21 mouse cellular contexts compared by ENCODE assay signal in genomic region chr2:71235420-71235819, GRCm38 (mm10). TPM values are rescaled to one million over a fixed set of nuclear protein-coding genes. Genes with fewer than 3 reads are reported as not detected.
DNase-seq lines count a peak whose midpoint lies in the region; ATAC-seq lines count a peak whose summit lies in the region.
"Had no signal": no experiment of that assay in that cellular context is flagged by ENCODE, and none has a peak within 500 bp of the region (broad histone marks: within the 10 kb centered on the region; RNA-seq: fewer than 3 reads in every experiment).

No protein-coding gene starts in this region.

- H3K4me1 ChIP-seq in liver, embryonic 12.5 days = peaks cover 19% of the 10 kb centered on the region
- H3K4me1 ChIP-seq in liver, embryonic 16.5 days (ENCODE audit: control insufficient read depth, low read depth, low read length) = peaks cover 6% of the 10 kb centered on the region
- H3K4me1 ChIP-seq in intestine, embryonic 15.5 days (replicated peaks) = no peaks in the 10 kb centered on the region
- H3K4me1 ChIP-seq in intestine, embryonic 16.5 days (ENCODE audit: control insufficient read depth, insufficient read depth, low read length) = no peaks in the 10 kb centered on the region
- no peaks in the 10 kb centered on the region for H3K4me1 ChIP-seq in hindbrain, embryonic 16.5 days (ENCODE audit: control insufficient read depth, insufficient read depth, low read depth, low read length)
- H3K4me1 ChIP-seq: embryonic facial prominence, embryonic 12.5 days; forebrain, embryonic 13.5 days; hindbrain, embryonic 15.5 days had no signal

- no peak overlapping the region for H3K4me3 ChIP-seq in liver, embryonic 12.5 days
- H3K4me3 ChIP-seq in liver, embryonic 16.5 days (ENCODE audit: low read depth, low read length) = no peak overlapping the region
- no peak overlapping the region for H3K4me3 ChIP-seq in intestine, embryonic 15.5 days (replicated peaks)
- H3K4me3 ChIP-seq in intestine, embryonic 16.5 days (ENCODE audit: low read length) = no peak overlapping the region
- H3K4me3 ChIP-seq in hindbrain, embryonic 16.5 days (ENCODE audit: low read length) = no peak overlapping the region
- H3K4me3 ChIP-seq: embryonic facial prominence, embryonic 12.5 days; forebrain, embryonic 13.5 days; heart, embryonic 13.5 days; hindbrain, embryonic 15.5 days had no signal

- peaks cover 31% of the 10 kb centered on the region for H3K36me3 ChIP-seq in liver, embryonic 12.5 days
- H3K36me3 ChIP-seq in liver, embryonic 16.5 days (ENCODE audit: control insufficient read depth, insufficient read depth) = peaks cover 4% of the 10 kb centered on the region; the same call in 1 of the 2 replicates
- H3K36me3 ChIP-seq in intestine, embryonic 15.5 days = peaks cover 7% of the 10 kb centered on the region
- H3K36me3 ChIP-seq in intestine, embryonic 16.5 days (ENCODE audit: control insufficient read depth, insufficient read depth, low read length) = peaks cover 7% of the 10 kb centered on the region
- H3K36me3 ChIP-seq in hindbrain, embryonic 16.5 days (ENCODE audit: control insufficient read depth, insufficient read depth, low read length) = peaks cover 10% of the 10 kb centered on the region

- peak overlapping the region; percentile 32 for H3K4me2 ChIP-seq in liver, embryonic 12.5 days
- peak overlapping the region; percentile 27; the same call in 1 of the 2 replicates for H3K4me2 ChIP-seq in liver, embryonic 16.5 days (ENCODE audit: low read depth, low read length)
- no peak overlapping the region for H3K4me2 ChIP-seq in intestine, embryonic 15.5 days (replicated peaks)
- no peak overlapping the region for H3K4me2 ChIP-seq in intestine, embryonic 16.5 days (ENCODE audit: low read depth, low read length)
- H3K4me2 ChIP-seq in hindbrain, embryonic 16.5 days (ENCODE audit: low read length) = no peak overlapping the region
- H3K4me2 ChIP-seq: embryonic facial prominence, embryonic 12.5 days; forebrain, embryonic 13.5 days; heart, embryonic 13.5 days; hindbrain, embryonic 15.5 days had no signal

- peak; percentile 78 for ATAC-seq in erythroblast, adult 5-6 weeks (replicated peaks; ENCODE audit: low FRiP score, poor library complexity, severe bottlenecking)
- peak; percentile 87 for ATAC-seq in liver, embryonic 12.5 days
- ATAC-seq in liver, embryonic 16.5 days (ENCODE audit: low read depth) = peak; percentile 88
- no peak for ATAC-seq in intestine, embryonic 15.5 days
- no peak for ATAC-seq in intestine, embryonic 16.5 days
- ATAC-seq in hindbrain, embryonic 16.5 days = no peak
- ATAC-seq: activated CD4-positive, CD25-positive, alpha-beta regulatory T cell, adult 4 months; forebrain, embryonic 13.5 days; forebrain, postnatal 0 days; Patski had no signal

- peak overlapping the region; percentile 57 for H3K27ac ChIP-seq in liver, embryonic 12.5 days
- no peak overlapping the region for H3K27ac ChIP-seq in liver, embryonic 16.5 days (ENCODE audit: low read length)
- no peak overlapping the region for H3K27ac ChIP-seq in intestine, embryonic 15.5 days
- H3K27ac ChIP-seq in intestine, embryonic 16.5 days (ENCODE audit: low read length) = no peak overlapping the region
- no peak overlapping the region for H3K27ac ChIP-seq in hindbrain, embryonic 16.5 days (ENCODE audit: low read depth, low read length)
- H3K27ac ChIP-seq: embryonic facial prominence, embryonic 12.5 days; forebrain, embryonic 13.5 days; heart, embryonic 13.5 days; hindbrain, embryonic 15.5 days had no signal

- H3K9me3 ChIP-seq in liver, embryonic 12.5 days (replicated peaks) = no peaks in the 10 kb centered on the region
- no peaks in the 10 kb centered on the region for H3K9me3 ChIP-seq in liver, embryonic 16.5 days (replicated peaks; ENCODE audit: control insufficient read depth, low read length)
- H3K9me3 ChIP-seq in intestine, embryonic 15.5 days = no peaks in the 10 kb centered on the region
- no peaks in the 10 kb centered on the region for H3K9me3 ChIP-seq in intestine, embryonic 16.5 days (ENCODE audit: control insufficient read depth, low read length)
- no peaks in the 10 kb centered on the region for H3K9me3 ChIP-seq in hindbrain, embryonic 16.5 days (ENCODE audit: control insufficient read depth, low read length)
- H3K9me3 ChIP-seq: embryonic facial prominence, embryonic 12.5 days; forebrain, embryonic 13.5 days; heart, embryonic 13.5 days; hindbrain, embryonic 15.5 days had no signal

- no peaks in the 10 kb centered on the region for H3K27me3 ChIP-seq in liver, embryonic 12.5 days (replicated peaks)
- H3K27me3 ChIP-seq in liver, embryonic 16.5 days (ENCODE audit: control insufficient read depth, insufficient read depth, low read depth, low read length) = no peaks in the 10 kb centered on the region
- H3K27me3 ChIP-seq in intestine, embryonic 15.5 days (replicated peaks) = no peaks in the 10 kb centered on the region
- H3K27me3 ChIP-seq in intestine, embryonic 16.5 days (replicated peaks; ENCODE audit: control insufficient read depth, insufficient read depth, low read length) = no peaks in the 10 kb centered on the region
- H3K27me3 ChIP-seq in hindbrain, embryonic 16.5 days (replicated peaks; ENCODE audit: control insufficient read depth, insufficient read depth, low read length) = no peaks in the 10 kb centered on the region
- H3K27me3 ChIP-seq: embryonic facial prominence, embryonic 12.5 days; forebrain, embryonic 13.5 days; heart, embryonic 13.5 days; hindbrain, embryonic 15.5 days; Patski had no signal

- no peak overlapping the region for H3K9ac ChIP-seq in liver, embryonic 12.5 days
- H3K9ac ChIP-seq in liver, embryonic 16.5 days (ENCODE audit: low read depth, low read length) = no peak overlapping the region
- H3K9ac ChIP-seq in intestine, embryonic 15.5 days = no peak overlapping the region
- H3K9ac ChIP-seq in intestine, embryonic 16.5 days (ENCODE audit: low read depth, low read length) = no peak overlapping the region
- no peak overlapping the region for H3K9ac ChIP-seq in hindbrain, embryonic 16.5 days (ENCODE audit: low read depth, low read length)
- H3K9ac ChIP-seq: embryonic facial prominence, embryonic 12.5 days; forebrain, embryonic 13.5 days; forebrain, postnatal 0 days; heart, embryonic 13.5 days; hindbrain, embryonic 15.5 days had no signal

- 54% methylated on average over 4 of the region's 4 CpGs for WGBS in liver, embryonic 12.5 days (ENCODE audit: insufficient replicate concordance)
- WGBS in liver, embryonic 16.5 days (ENCODE audit: insufficient replicate concordance) = 40% methylated on average over 4 of the region's 4 CpGs
- 87% methylated on average over 4 of the region's 4 CpGs for WGBS in intestine, embryonic 15.5 days
- WGBS in intestine, embryonic 16.5 days = 85% methylated on average over 4 of the region's 4 CpGs
- WGBS in hindbrain, embryonic 16.5 days = 95% methylated on average over 4 of the region's 4 CpGs

- no peak for DNase-seq in adrenal gland, postnatal 10 days
- DNase-seq: adrenal gland, postnatal 25 days; cerebellum, adult 11-12 months; cerebellum, adult 9-10 months; cerebellum, postnatal 25 days; forebrain, postnatal 0 days; gastrocnemius, postnatal 36 days; heart, adult 11 months; heart, postnatal 36 days had no signal

RNA-seq across cellular contexts. Expression of gene Dync1i2, which starts 23.9 kb away (rescaled TPM):
- 42.7 and 43.7 TPM in 2 replicates for total RNA-seq in erythroblast, adult 5-6 weeks (2015; ENCODE audit: low replicate concordance)
- total RNA-seq in erythroblast, adult 5-6 weeks (2017; ENCODE audit: low replicate concordance) = 43.8 and 50.0 TPM in 2 replicates
- polyA plus RNA-seq in liver, embryonic 12.5 days (2016; fragmentation: Nextera tagmentation; extraction: Ambion mirVana) = 42.0 and 43.0 TPM in 2 replicates
- polyA plus RNA-seq in liver, embryonic 16.5 days (2015; fragmentation: Nextera tagmentation; extraction: Ambion mirVana) = 23.2 and 25.1 TPM in 2 replicates
- 71.4 and 83.5 TPM in 2 replicates for polyA plus RNA-seq in intestine, embryonic 15.5 days (2015; fragmentation: Nextera tagmentation; extraction: Ambion mirVana)
- total RNA-seq in adrenal gland, postnatal 10 days (2021) = 10 to 100 TPM; 78.0 to 83.9 TPM
- polyA plus RNA-seq in intestine, embryonic 16.5 days (2015; fragmentation: Nextera tagmentation; extraction: Ambion mirVana) = 69.3 and 71.0 TPM in 2 replicates
- 145 and 167 TPM in 2 replicates for polyA plus RNA-seq in hindbrain, embryonic 16.5 days (2015; fragmentation: Nextera tagmentation; extraction: Ambion mirVana)

Comparison
In these comparisons a context has a peak if more than half of its experiments do, and no peak if none do; other contexts are left out.
1. ATAC-seq: peak in erythroblast, adult 5-6 weeks (single experiment), liver, embryonic 12.5 days (single experiment) and liver, embryonic 16.5 days (single experiment); none in intestine, embryonic 15.5 days (single experiment), intestine, embryonic 16.5 days (single experiment) and hindbrain, embryonic 16.5 days (single experiment).
2. H3K4me2 ChIP-seq: peak in liver, embryonic 12.5 days (single experiment) and liver, embryonic 16.5 days (single experiment); none in intestine, embryonic 15.5 days (single experiment), intestine, embryonic 16.5 days (single experiment) and hindbrain, embryonic 16.5 days (single experiment).